Mouse (Mus musculus) right cerebral cortex, postnatal 25 days (tissue): ENCODE measurements around the gene Phf5a.

Source experiments
- DNase-seq: peaks from one replicate; pipeline ENCODE4 v3.0.0; 2022

Phf5a gene

GRCm38 (mm10) chr15:81847161-81847560 is 24.6 kb downstream of the Phf5a start:
- DNase-seq = no peak

GRCm38 (mm10) chr15:81846755-81847154 is 25.0 kb downstream of the Phf5a start:
- DNase-seq = no peak

DNA sequence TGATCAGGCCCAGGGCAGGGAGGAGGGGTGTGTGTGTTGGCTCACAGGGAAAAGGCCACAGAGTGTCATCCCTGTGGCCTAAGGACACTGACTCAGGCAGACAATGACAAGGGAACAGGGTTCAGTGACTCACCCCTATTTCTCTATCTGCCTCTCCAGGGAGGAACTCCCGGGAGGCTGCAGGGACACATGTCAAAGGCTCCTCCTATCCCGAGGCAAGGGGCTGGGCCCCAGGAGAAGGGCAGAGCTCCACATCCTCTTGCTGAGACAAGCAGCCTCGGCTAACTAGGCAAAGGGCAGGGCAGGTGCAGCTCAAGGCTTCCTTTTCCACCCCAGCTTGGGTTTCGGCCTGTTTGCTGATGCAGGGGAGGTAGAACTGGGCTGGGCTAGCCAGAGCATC is 26.0 kb downstream of the Phf5a start:
- no peak for DNase-seq

- DNase-seq = no peak
Measured at GRCm38 (mm10) chr15:81845033-81845625, 26.6 kb downstream of the Phf5a start.

DNA sequence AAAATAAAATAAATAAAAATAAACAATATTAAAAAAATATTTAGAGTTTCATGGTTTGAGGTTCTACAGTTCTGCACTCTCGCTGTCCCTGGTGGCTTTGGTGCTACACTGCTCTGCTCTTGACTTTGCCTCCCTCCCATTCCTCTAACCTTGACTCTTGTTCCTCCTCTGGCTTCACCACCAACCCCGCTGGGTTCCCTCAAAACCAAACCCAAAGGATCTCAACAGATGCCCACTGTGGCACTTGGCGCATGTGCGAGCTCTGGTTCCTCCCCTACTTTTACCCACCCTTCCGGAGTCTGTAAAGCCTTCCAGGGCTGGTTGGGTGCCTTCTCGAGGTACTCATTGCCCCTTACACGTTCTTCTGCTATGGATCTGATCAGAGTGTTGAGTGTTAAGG is 29.4 kb downstream of the Phf5a start:
- DNase-seq = no peak

DNA sequence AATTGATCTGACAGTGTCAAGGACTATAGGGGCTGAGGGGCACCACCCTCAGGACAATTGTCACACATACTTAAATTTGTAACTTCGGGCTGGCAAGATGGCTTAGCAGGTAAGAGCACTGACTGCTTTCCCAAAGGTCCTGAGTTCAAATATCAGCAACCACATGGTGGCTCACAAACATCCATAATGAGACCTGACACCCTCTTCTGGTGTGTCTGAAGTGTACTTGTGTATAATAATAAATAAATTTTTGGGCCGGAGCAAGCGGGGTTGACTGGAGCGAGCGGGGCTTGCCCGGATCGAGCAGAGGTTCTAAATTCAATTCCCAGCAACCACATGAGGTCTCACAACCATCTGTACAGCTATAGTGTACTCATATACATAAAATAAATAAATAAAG is 31.4 kb downstream of the Phf5a start:
- DNase-seq = no peak

DNA sequence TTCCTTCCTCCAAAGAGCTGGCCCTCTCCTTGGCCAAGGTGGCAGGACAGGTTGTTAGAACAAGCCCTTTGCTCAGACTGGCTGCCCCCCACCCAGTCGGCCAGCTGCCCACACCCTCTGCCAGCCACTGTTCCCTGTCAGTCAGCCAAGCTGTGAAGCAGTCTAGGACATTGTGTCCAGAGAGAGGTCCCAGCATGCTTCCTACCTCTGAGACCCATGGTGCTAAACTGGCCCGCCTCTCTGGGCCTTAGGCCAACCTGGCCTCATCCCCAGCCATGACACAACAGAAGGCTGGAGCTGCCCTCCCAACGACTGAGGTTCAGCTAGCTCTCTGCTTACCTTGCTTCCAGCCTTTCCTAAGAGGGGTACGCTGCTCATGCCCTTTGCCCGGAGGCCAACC is 32.1 kb downstream of the Phf5a start:
- peak; percentile 44 for DNase-seq

- DNase-seq = no peak
Measured at GRCm38 (mm10) chr15:81838554-81839235, 33.0 kb downstream of the Phf5a start.

- DNase-seq = no peak
Measured at GRCm38 (mm10) chr15:81836966-81837920, 34.5 kb downstream of the Phf5a start.

GRCm38 (mm10) chr15:81836124-81836821 is 35.4 kb downstream of the Phf5a start:
- peak; percentile 89 for DNase-seq

GRCm38 (mm10) chr15:81835007-81835880 is 36.5 kb downstream of the Phf5a start:
- DNase-seq = no peak

DNA sequence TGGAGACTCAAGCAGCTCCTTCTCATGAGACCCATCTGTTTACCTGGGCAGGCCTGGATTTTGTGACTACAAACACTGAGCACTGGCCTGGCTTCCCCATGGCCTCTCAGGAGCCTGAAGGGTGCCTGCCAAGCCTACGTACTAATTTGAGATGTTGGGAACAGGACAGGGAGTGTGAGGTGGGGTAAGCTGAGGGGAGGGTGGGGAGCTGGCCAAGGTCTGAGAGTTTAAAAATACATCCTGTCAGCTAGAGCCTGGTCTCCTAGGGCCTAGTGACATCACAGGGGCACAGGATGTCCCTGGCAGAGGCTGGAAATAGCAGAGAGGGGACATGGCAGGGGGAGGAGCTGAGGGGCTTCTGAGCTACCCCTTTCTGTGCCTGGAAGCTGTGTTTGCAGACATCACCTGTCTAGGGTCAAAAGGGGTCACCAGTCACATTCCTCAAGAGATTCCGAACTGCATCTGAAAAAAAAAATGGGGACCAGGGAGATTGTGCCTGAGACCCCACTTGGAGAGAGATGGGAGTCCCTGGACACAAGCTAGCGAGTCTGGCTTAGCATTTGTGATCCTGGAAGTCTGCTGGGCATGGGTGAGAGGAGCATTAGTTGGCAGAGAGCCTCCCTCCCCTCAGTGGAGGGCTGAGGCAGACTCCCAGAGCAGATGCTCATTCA is 37.4 kb downstream of the Phf5a start:
- DNase-seq = no peak

DNA sequence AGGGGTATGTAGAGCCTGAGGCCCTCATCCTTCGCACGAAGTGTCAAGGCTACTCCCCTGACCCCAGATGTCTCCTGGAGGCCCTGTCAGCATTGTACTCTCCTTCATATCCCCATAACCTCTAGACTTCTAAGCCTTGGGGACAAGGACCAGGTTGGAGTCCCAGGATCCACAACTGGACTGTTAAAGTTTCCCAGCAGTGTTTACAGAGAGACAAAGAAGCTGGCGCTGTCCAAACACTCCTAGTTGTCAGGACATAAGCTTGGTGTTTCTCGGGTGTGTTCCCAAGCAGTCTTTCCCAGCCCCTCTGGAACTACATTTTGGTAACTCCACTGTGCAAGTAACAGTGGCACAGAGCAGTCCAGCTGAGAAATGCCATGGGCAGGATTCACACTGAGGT is 38.2 kb downstream of the Phf5a start:
- no peak for DNase-seq

DNA sequence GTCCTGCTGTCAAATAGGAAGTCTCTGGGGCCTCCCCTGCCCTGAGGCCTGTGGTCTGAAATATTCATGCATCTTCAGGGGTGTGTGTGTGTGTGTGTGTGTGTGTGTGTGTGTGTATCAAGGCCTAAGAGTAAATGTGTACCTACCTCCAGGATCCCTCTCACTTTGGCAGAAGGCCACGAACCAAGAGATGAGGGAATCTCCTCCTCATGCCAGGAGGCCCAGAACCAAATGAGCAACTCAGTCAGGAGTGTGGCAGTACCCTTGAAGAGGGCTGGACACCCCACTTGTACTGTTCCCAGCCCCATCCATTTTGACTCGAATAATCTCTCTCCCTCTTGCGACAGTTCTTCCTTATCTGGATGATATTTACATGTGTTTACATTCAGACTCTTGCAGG is 39.5 kb downstream of the Phf5a start:
- no peak for DNase-seq

DNA sequence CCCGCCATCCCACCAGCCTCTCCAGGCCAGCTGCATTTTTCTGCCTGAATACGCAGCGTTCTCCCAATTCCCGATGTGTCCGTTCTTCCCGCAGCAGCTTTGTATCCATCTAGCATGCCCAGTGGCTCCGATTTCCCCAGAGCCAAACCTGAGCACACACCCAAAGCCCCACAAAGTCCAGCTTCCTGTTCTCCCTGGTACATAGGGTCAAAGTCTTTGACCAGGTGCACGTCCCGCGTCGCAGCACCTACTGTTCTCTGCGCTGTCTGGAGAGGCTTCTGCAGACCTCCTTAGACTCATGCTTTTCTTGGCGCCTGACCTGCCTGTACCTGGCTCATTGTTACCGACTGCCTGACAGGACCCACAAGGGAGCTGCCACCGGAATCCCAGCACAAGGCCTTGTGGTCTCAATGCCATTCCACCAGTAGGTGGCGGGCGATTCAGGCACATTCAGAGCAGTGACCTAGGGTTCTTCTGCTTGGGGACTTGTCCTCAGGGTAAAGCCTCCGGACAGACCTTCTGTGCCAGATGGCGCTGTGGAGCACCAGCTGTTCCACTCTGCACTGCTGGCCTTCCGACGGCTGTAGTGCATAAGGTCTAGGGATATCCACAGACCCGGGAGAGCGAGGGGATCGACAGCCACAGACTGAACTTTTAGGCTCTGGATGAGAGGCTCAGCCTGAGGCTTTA is 40.4 kb downstream of the Phf5a start:
- DNase-seq = peak; percentile 80

DNA sequence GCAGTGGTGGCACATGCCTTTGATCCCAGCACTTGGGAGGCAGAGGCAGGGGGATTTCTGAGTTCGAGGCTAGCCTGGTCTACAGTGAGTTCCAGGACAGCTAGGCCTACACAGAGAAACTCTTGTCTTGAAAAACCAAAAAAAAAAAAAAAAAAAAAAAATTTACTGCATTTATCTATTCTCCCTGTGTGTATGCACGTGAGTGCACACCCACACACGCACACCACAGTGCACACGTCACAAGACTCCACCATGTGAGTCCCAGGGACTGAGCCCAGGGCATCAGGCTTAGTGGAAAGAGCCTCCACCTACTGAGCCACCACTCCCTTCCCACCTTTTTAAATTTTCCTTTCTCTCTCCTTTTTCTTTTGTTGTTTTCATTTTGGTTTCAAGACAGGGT is 41.2 kb downstream of the Phf5a start:
- DNase-seq = no peak

- DNase-seq = no peak
Measured at GRCm38 (mm10) chr15:81829208-81829580, 42.5 kb downstream of the Phf5a start.

- DNase-seq = no peak
Measured at GRCm38 (mm10) chr15:81828426-81829207, 43.1 kb downstream of the Phf5a start.

DNA sequence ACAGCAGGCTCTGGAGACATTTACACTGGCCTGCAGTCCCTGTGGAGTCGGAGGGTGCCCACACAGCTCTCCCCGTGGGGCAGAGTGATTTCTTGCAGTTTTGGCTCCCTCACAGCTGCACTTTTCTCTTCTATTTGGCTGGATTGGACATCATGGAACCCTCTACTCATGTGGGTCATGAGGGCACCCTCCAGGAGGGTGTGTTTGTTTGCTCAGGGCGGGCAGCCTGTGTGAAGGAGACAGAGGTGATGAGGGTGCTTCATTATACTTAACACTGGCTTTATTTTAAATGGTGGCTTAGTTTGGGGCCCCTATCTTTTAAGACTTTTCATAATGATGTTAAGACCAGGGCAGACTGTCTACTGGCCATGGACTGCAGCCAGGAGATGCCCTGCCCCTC is 46.9 kb downstream of the Phf5a start:
- no peak for DNase-seq

DNA sequence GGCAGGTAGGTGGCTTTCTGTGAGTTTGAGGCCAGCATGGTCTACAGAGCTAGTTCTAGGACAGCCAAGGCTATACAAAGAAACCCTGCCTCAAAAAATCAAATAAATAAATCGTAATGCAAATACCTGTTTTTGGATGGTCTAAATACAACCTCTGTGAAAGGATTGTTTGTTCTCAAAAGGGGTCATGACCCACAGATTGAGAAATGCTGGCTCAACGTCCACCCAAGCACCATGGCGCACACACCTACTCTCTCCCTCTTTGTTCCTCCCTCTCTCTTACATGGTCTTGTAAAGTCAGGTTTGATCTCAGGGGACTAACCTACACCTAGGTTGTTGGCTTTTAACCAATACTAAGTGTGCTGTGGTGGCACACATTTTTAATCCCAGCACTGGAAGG is 49.1 kb downstream of the Phf5a start:
- no peak for DNase-seq
